Mouse (Mus musculus): ENCODE results near the gene Txnrd2. TPM values are rescaled to one million over a fixed set of nuclear protein-coding genes. Genes with fewer than 3 reads are reported as not detected.

Txnrd2 gene
- polyA plus RNA-seq, 1 experiment from 2014 or later: 24.8 TPM

DNA sequence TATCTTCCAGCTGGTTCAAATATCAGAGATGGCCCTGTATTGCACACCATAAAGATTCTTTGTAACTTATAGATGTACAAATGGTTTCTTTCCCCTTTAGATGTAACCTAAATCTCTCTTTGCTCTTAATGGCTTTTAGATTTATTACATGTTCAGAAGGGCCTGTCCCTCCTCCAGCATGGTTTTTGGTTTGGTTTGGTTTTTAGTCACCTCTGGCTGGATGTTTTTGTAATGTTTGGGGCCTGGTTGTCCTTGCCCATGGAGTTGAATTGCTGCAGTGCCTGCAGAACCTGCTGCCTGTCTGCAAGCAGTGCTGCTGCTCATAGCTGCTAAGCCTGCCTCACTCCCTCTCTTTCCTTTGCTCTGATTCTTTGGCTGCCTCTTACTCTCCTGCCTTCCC lies 21.1 kb downstream of the Txnrd2 start:
- no peaks in the 10 kb centered on the region for H3K4me1 ChIP-seq (replicated peaks; ENCODE audit: control insufficient read depth, insufficient read depth, low read length)

DNA sequence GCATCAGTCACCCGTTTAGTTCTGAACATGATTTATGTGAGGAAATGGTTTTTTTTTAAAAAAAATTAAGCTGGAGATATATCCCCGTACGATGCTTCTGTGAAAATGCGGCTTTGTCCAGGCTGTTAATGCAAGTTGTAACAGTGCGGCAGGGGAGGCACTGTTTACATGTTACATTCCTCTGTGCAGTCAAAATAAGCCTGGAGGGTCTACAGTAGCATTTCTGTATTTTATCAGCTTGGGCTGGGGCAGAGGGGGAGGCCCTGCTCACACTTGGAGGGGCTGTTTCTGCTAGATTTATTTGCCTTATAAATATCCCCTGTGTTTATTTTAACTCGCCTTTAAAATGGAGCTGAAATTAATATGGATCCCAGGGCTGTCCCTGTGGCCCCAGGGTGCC lies 21.9 kb downstream of the Txnrd2 start:
- DNase-seq (ENCODE audit: low spot score): no peak
- H3K4me1 ChIP-seq (replicated peaks; ENCODE audit: control insufficient read depth, insufficient read depth, low read length): no peaks in the 10 kb centered on the region
- H3K9ac ChIP-seq (ENCODE audit: low read length): no peak overlapping the region
- no peak overlapping the region for H3K27ac ChIP-seq (ENCODE audit: low read depth, low read length)
- no peak overlapping the region for H3K4me2 ChIP-seq (ENCODE audit: low read depth, low read length, severe bottlenecking)
- H3K27me3 ChIP-seq (ENCODE audit: control insufficient read depth, insufficient read depth, low read length): no peaks in the 10 kb centered on the region
- H3K4me3 ChIP-seq (ENCODE audit: low read depth, low read length): no peak overlapping the region
- 89% methylated on average over 6 of the region's 6 CpGs for WGBS
- ATAC-seq (replicated peaks; ENCODE audit: low FRiP score): no peak
- H3K36me3 ChIP-seq (ENCODE audit: control insufficient read depth, insufficient read depth, low read length): no peaks in the 10 kb centered on the region
- H3K9me3 ChIP-seq (ENCODE audit: control insufficient read depth, low read length): no peaks in the 10 kb centered on the region

More for the DNA sequence above, 21.1 kb downstream of the Txnrd2 start:
- H3K4me2 ChIP-seq (ENCODE audit: low read depth, low read length, severe bottlenecking): no peak overlapping the region
- no peak overlapping the region for H3K9ac ChIP-seq (ENCODE audit: low read length)
- H3K27me3 ChIP-seq (ENCODE audit: control insufficient read depth, insufficient read depth, low read length): no peaks in the 10 kb centered on the region
- H3K4me3 ChIP-seq (ENCODE audit: low read depth, low read length): no peak overlapping the region
- no peak for ATAC-seq (replicated peaks; ENCODE audit: low FRiP score)
- no peaks in the 10 kb centered on the region for H3K9me3 ChIP-seq (ENCODE audit: control insufficient read depth, low read length)
- no peak overlapping the region for H3K27ac ChIP-seq (ENCODE audit: low read depth, low read length)
- DNase-seq (ENCODE audit: low spot score): no peak
- H3K36me3 ChIP-seq (ENCODE audit: control insufficient read depth, insufficient read depth, low read length): no peaks in the 10 kb centered on the region

DNA sequence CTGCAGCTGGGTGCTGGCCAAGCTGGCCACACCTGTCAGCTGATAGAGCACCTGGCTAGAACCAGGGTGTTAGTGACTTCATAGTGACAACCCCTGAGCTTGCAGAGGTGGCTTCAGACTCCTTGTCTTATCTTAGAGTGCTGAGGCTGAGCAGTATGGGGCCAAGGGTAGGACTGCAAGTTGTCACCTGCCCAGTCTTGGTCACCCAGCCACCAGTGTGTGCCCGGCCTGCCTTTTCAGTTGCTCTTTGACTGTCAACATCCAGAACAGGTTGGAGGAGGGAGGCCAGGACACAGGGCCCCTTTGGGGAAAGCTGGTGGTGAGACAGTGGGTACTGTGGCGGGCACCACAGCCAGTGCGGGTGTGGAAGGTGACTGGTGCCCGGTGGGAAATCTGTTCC lies 22.8 kb downstream of the Txnrd2 start:
- Histone ChIP-seq H3K27me3 (ENCODE audit: control insufficient read depth, insufficient read depth, low read length) (no peaks in the 10 kb centered on the region), H3K4me3 (ENCODE audit: low read depth, low read length) (no peak overlapping the region), H3K9ac (ENCODE audit: low read length) (no peak overlapping the region), H3K27ac (ENCODE audit: low read depth, low read length) (no peak overlapping the region), H3K4me2 (ENCODE audit: low read depth, low read length, severe bottlenecking) (no peak overlapping the region), H3K9me3 (ENCODE audit: control insufficient read depth, low read length) (no peaks in the 10 kb centered on the region), H3K4me1 (replicated peaks; ENCODE audit: control insufficient read depth, insufficient read depth, low read length) (no peaks in the 10 kb centered on the region), H3K36me3 (ENCODE audit: control insufficient read depth, insufficient read depth, low read length) (no peaks in the 10 kb centered on the region)
- DNase-seq (ENCODE audit: low spot score): no peak
- ATAC-seq (replicated peaks; ENCODE audit: low FRiP score): no peak
- 94% methylated on average over 4 of the region's 4 CpGs for WGBS

DNA sequence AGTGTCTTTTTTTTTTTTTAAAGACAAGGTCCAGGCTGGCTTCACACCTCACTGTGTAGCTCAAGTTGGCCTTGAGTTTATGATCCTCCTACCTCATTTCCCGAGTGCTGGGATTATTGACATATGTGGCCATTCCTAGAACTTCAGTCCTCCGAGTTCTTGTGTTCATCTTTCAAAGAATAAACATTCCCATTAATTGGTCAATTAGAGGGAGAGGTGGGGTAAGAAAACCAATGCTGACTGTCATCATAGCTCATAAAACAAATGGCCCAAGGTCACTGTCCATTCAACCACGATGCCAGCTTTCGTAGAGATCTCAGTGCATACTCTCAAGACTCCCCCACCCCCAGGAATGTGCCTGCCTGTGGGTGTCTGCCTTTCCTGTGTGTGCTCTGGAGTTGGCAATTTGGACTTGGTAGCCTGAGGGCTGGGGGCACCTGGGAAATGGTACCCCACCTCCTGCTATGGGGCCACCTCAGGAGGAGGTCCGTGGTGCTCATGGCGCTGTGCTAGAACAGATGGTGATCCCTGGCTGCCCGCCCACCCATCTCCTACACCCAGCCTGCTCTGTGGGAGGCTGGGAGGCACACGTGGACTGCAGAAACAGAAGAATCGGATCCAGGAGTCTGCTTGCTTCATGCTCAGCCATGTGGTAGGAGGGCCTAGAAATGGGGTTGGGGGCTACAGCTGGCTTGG lies 25.4 kb downstream of the Txnrd2 start:
- no peaks in the 10 kb centered on the region for H3K4me1 ChIP-seq (replicated peaks; ENCODE audit: control insufficient read depth, insufficient read depth, low read length)
- no peak overlapping the region for H3K9ac ChIP-seq (ENCODE audit: low read length)
- H3K36me3 ChIP-seq (ENCODE audit: control insufficient read depth, insufficient read depth, low read length): no peaks in the 10 kb centered on the region
- DNase-seq (ENCODE audit: low spot score) (no peak), ATAC-seq (replicated peaks; ENCODE audit: low FRiP score) (no peak)
- H3K9me3 ChIP-seq (ENCODE audit: control insufficient read depth, low read length): no peaks in the 10 kb centered on the region
- H3K27me3 ChIP-seq (ENCODE audit: control insufficient read depth, insufficient read depth, low read length): no peaks in the 10 kb centered on the region
- H3K4me2 ChIP-seq (ENCODE audit: low read depth, low read length, severe bottlenecking): no peak overlapping the region
- H3K27ac ChIP-seq (ENCODE audit: low read depth, low read length): no peak overlapping the region
- 69% methylated on average over 9 of the region's 9 CpGs for WGBS
- H3K4me3 ChIP-seq (ENCODE audit: low read depth, low read length): no peak overlapping the region

DNA sequence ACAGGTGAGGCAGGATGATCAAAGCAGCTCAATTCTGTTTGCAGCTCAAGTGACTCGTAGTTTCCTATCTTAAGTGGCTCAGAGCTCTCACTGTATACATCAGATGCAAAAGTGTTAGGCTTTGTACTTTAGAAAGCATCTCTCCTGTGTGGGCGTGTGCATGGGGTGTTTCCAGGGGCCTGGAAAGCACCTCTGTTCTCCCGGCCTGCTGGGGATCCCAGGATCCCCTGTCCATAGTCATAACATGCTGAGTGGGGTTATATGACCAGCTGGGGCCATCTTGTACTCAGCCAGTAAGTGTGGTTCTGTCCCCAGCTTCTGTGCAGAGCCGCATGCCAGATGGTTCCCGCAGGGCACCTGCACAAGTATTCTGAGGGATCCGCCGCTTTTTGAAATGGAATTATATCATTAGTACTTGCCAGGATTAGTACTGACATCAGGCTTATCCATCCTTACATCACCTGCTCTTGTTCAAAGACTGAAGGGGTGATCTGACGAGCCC lies 26.2 kb downstream of the Txnrd2 start:
- Histone ChIP-seq H3K36me3 (ENCODE audit: control insufficient read depth, insufficient read depth, low read length) (no peaks in the 10 kb centered on the region), H3K27ac (ENCODE audit: low read depth, low read length) (no peak overlapping the region), H3K4me3 (ENCODE audit: low read depth, low read length) (no peak overlapping the region), H3K4me1 (replicated peaks; ENCODE audit: control insufficient read depth, insufficient read depth, low read length) (no peaks in the 10 kb centered on the region), H3K4me2 (ENCODE audit: low read depth, low read length, severe bottlenecking) (no peak overlapping the region), H3K9ac (ENCODE audit: low read length) (no peak overlapping the region), H3K9me3 (ENCODE audit: control insufficient read depth, low read length) (no peaks in the 10 kb centered on the region), H3K27me3 (ENCODE audit: control insufficient read depth, insufficient read depth, low read length) (no peaks in the 10 kb centered on the region)
- DNase-seq (ENCODE audit: low spot score) (no peak), ATAC-seq (replicated peaks; ENCODE audit: low FRiP score) (no peak)
- 85% methylated on average over 8 of the region's 8 CpGs for WGBS

DNA sequence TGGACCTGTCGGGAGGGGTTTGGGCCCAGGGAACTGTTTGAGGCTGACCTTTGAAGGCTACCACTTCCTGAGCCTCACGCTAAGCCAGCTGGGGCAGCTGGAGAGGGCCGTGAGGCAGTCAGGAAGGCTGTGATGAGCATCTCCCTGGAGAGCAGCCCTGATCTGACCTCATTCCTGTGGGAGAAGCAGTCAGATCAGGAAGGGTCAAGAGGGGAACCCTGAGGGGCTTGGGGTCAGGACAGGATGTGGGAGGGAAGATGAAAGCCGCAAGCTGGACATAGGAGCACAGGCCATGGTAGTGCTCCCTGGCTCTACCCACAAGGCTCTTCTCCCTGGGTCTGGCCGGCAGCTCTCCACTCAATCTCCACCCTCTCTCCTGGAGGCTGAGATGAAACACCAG lies 27.7 kb downstream of the Txnrd2 start:
- ATAC-seq (replicated peaks; ENCODE audit: low FRiP score): no peak
- Histone ChIP-seq H3K9me3 (ENCODE audit: control insufficient read depth, low read length) (no peaks in the 10 kb centered on the region), H3K36me3 (ENCODE audit: control insufficient read depth, insufficient read depth, low read length) (no peaks in the 10 kb centered on the region), H3K27me3 (ENCODE audit: control insufficient read depth, insufficient read depth, low read length) (no peaks in the 10 kb centered on the region), H3K4me2 (ENCODE audit: low read depth, low read length, severe bottlenecking) (no peak overlapping the region), H3K27ac (ENCODE audit: low read depth, low read length) (no peak overlapping the region), H3K9ac (ENCODE audit: low read length) (no peak overlapping the region), H3K4me1 (replicated peaks; ENCODE audit: control insufficient read depth, insufficient read depth, low read length) (peaks cover under 1% of the 10 kb centered on the region; the same call in 1 of the 2 replicates), H3K4me3 (ENCODE audit: low read depth, low read length) (no peak overlapping the region)
- DNase-seq (ENCODE audit: low spot score): no peak
- 56% methylated on average over 5 of the region's 5 CpGs for WGBS

DNA sequence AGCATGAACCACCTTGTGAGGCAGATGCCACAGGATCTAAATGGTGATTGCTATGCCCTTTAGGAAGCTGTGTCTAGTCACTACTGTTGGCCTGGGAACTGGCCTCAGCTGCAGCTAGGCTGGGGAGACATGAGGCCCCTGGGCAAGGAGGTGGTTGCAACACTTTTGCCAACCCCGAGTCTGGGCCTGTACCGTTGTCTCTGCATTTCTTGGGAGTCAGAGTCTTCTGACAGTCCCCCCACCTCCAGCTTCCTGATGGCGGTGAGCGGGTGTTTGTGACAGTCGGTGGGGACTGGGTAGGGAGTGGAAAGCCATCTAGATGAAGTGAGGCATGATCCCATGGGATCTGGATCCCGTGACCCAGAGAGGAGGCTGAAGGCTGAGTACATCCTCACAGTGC lies 29.2 kb downstream of the Txnrd2 start:
- no peaks in the 10 kb centered on the region for H3K9me3 ChIP-seq (ENCODE audit: control insufficient read depth, low read length)
- no peaks in the 10 kb centered on the region for H3K36me3 ChIP-seq (ENCODE audit: control insufficient read depth, insufficient read depth, low read length)
- DNase-seq (ENCODE audit: low spot score) (no peak), ATAC-seq (replicated peaks; ENCODE audit: low FRiP score) (no peak)
- H3K4me3 ChIP-seq (ENCODE audit: low read depth, low read length): no peak overlapping the region
- H3K27ac ChIP-seq (ENCODE audit: low read depth, low read length): no peak overlapping the region
- 92% methylated on average over 6 of the region's 6 CpGs for WGBS
- H3K4me2 ChIP-seq (ENCODE audit: low read depth, low read length, severe bottlenecking): no peak overlapping the region
- no peaks in the 10 kb centered on the region for H3K27me3 ChIP-seq (ENCODE audit: control insufficient read depth, insufficient read depth, low read length)
- no peak overlapping the region for H3K9ac ChIP-seq (ENCODE audit: low read length)
- peaks cover 11% of the 10 kb centered on the region for H3K4me1 ChIP-seq (replicated peaks; ENCODE audit: control insufficient read depth, insufficient read depth, low read length)

DNA sequence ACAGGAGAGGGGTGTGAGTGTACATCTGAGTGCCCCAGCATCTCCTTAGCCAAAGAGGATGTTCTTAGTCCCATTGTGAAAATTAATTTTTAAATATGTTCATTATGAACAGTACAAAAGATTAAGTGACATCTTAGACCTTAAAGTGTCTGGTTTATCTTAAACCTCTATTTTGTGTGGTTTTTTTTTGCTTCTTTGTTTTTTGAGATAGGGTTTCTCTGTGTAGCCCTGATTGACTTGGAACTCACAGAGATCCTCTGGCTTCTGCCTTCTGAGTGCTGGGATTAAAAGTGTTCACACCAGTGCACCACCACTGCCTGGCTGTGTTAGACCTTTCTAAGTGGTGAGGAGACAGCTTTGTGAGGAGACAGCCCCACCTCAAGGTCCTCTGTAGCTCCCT lies 32.5 kb downstream of the Txnrd2 start:
- Histone ChIP-seq H3K9me3 (ENCODE audit: control insufficient read depth, low read length) (no peaks in the 10 kb centered on the region), H3K4me1 (replicated peaks; ENCODE audit: control insufficient read depth, insufficient read depth, low read length) (peaks cover 11% of the 10 kb centered on the region), H3K4me2 (ENCODE audit: low read depth, low read length, severe bottlenecking) (no peak overlapping the region), H3K4me3 (ENCODE audit: low read depth, low read length) (no peak overlapping the region), H3K27ac (ENCODE audit: low read depth, low read length) (no peak overlapping the region), H3K36me3 (ENCODE audit: control insufficient read depth, insufficient read depth, low read length) (no peaks in the 10 kb centered on the region), H3K27me3 (ENCODE audit: control insufficient read depth, insufficient read depth, low read length) (no peaks in the 10 kb centered on the region), H3K9ac (ENCODE audit: low read length) (no peak overlapping the region)
- DNase-seq (ENCODE audit: low spot score): no peak
- ATAC-seq (replicated peaks; ENCODE audit: low FRiP score): no peak

DNA sequence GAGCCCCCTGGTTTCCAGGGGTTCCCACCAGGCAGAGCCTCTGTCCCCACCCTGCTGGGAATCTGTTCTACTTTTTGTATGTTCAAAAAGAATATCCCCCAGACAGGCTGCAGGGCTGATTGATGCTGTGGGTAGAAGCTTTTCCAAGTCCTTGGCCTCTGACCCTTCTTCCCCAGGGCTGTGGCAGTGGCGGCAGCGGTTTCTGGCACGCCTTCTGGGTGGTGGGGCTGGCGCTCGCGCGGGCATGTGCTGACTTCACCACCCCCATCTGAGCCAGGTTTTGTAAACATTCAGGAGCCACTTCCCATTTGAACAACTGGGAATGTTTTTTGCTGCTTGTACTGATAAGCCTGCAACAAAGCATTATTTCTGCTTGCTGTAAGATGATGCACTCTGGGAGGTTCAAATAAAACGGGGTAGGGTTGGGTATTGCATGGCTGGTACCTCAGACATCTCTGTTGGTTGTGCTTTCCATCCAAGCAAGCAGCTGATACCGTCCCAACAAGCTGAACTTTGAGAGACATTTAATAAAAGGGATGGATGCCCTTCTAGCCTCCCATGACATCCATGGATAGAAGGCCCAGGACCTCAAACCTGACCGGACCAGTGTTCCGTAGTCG lies 33.3 kb downstream of the Txnrd2 start:
- H3K4me3 ChIP-seq (ENCODE audit: low read depth, low read length): no peak overlapping the region
- peak overlapping the region; percentile 46 for H3K27ac ChIP-seq (ENCODE audit: low read depth, low read length)
- WGBS: 8% methylated on average over 12 of the region's 12 CpGs
- ATAC-seq (replicated peaks; ENCODE audit: low FRiP score) (peak; percentile 22; the same call in 1 of the 2 replicates), DNase-seq (ENCODE audit: low spot score) (no peak)
- no peaks in the 10 kb centered on the region for H3K27me3 ChIP-seq (ENCODE audit: control insufficient read depth, insufficient read depth, low read length)
- H3K4me2 ChIP-seq (ENCODE audit: low read depth, low read length, severe bottlenecking): peak overlapping the region; percentile 27
- no peaks in the 10 kb centered on the region for H3K36me3 ChIP-seq (ENCODE audit: control insufficient read depth, insufficient read depth, low read length)
- H3K9ac ChIP-seq (ENCODE audit: low read length): peak overlapping the region; percentile 27; the same call in 1 of the 2 replicates
- peaks cover 11% of the 10 kb centered on the region for H3K4me1 ChIP-seq (replicated peaks; ENCODE audit: control insufficient read depth, insufficient read depth, low read length)
- H3K9me3 ChIP-seq (ENCODE audit: control insufficient read depth, low read length): no peaks in the 10 kb centered on the region

Data from forebrain, embryonic 11.5 days (tissue).